Mouse (Mus musculus): ENCODE results near the gene Taco1.

GRCm38 (mm10) chr11:106106047-106106587 lies 40.3 kb downstream of the Taco1 start:
- no peak for TF ChIP-seq POLR2A (IDR thresholded peaks at IDR 0.05; ENCODE audit: insufficient read depth, low read depth, low read length)
- no peak for TF ChIP-seq CTCF (IDR thresholded peaks at IDR 0.05; ENCODE audit: insufficient read depth, low read depth, low read length)
